Mouse (Mus musculus): ENCODE results near the gene Arid3c. TPM values are rescaled to one million over a fixed set of nuclear protein-coding genes. Genes with fewer than 3 reads are reported as not detected.

Gene Arid3c
- polyA plus RNA-seq, 1 experiment from 2014 or later: not detected

GRCm38 (mm10) chr4:41760288-41760721 lies 29.4 kb upstream of the Arid3c start:
- Histone ChIP-seq H3K4me2 (peak overlapping the region; percentile 64), H3K4me1 (peaks cover 46% of the 10 kb centered on the region), H3K9me3 (no peaks in the 10 kb centered on the region), H3K36me3 (0 out of 2 replicates have a peak, but pooled peaks cover 6% of the 10 kb centered on the region), H3K9ac (peak overlapping the region; percentile 51), H3K27ac (peak overlapping the region; percentile 90), H3K4me3 (peak overlapping the region; percentile 49), H3K27me3 (no peaks in the 10 kb centered on the region)
- WGBS: 0% methylated on average over 15 of the region's 15 CpGs
- peak; percentile 90 for ATAC-seq (ENCODE audit: borderline replicate concordance, extremely low read depth, low FRiP score, low TSS enrichment)

GRCm38 (mm10) chr4:41759656-41760287 lies 28.8 kb upstream of the Arid3c start:
- Histone ChIP-seq H3K27ac (peak overlapping the region; percentile 90), H3K9ac (peak overlapping the region; percentile 51), H3K4me1 (peaks cover 49% of the 10 kb centered on the region), H3K4me2 (peak overlapping the region; percentile 64), H3K27me3 (no peaks in the 10 kb centered on the region), H3K4me3 (peak overlapping the region; percentile 49), H3K36me3 (0 out of 2 replicates have a peak, but pooled peaks cover 6% of the 10 kb centered on the region), H3K9me3 (no peaks in the 10 kb centered on the region)
- ATAC-seq (ENCODE audit: borderline replicate concordance, extremely low read depth, low FRiP score, low TSS enrichment): no peak
- 20% methylated on average over 6 of the region's 6 CpGs for WGBS

GRCm38 (mm10) chr4:41759206-41759605 lies 28.3 kb upstream of the Arid3c start:
- no peaks in the 10 kb centered on the region for H3K9me3 ChIP-seq

GRCm38 (mm10) chr4:41758701-41759100 lies 27.8 kb upstream of the Arid3c start:
- no peak for ATAC-seq (ENCODE audit: borderline replicate concordance, extremely low read depth, low FRiP score, low TSS enrichment)
- Histone ChIP-seq H3K4me3 (no peak overlapping the region), H3K27ac (peak overlapping the region; percentile 90; the same call in 1 of the 2 replicates), H3K36me3 (0 out of 2 replicates have a peak, but pooled peaks cover 6% of the 10 kb centered on the region), H3K9me3 (no peaks in the 10 kb centered on the region), H3K4me1 (peaks cover 51% of the 10 kb centered on the region), H3K9ac (no peak overlapping the region), H3K27me3 (no peaks in the 10 kb centered on the region), H3K4me2 (no peak overlapping the region)
- 84% methylated on average over 4 of the region's 4 CpGs for WGBS

More at GRCm38 (mm10) chr4:41759206-41759605, 28.3 kb upstream of the Arid3c start:
- no peak for ATAC-seq (ENCODE audit: borderline replicate concordance, extremely low read depth, low FRiP score, low TSS enrichment)
- Histone ChIP-seq H3K27me3 (no peaks in the 10 kb centered on the region), H3K27ac (peak overlapping the region; percentile 90; the same call in 1 of the 2 replicates), H3K4me3 (no peak overlapping the region), H3K36me3 (0 out of 2 replicates have a peak, but pooled peaks cover 6% of the 10 kb centered on the region), H3K4me1 (peaks cover 51% of the 10 kb centered on the region), H3K4me2 (no peak overlapping the region), H3K9ac (no peak overlapping the region)
- 66% methylated on average over 9 of the region's 9 CpGs for WGBS

- Histone ChIP-seq H3K9ac (no peak overlapping the region), H3K27ac (no peak overlapping the region), H3K27me3 (no peaks in the 10 kb centered on the region), H3K36me3 (0 out of 2 replicates have a peak, but pooled peaks cover 6% of the 10 kb centered on the region), H3K4me3 (no peak overlapping the region), H3K4me1 (peaks cover 51% of the 10 kb centered on the region), H3K4me2 (no peak overlapping the region), H3K9me3 (no peaks in the 10 kb centered on the region)
- 69% methylated on average over 11 of the region's 11 CpGs for WGBS
- ATAC-seq (ENCODE audit: borderline replicate concordance, extremely low read depth, low FRiP score, low TSS enrichment): no peak
Observed at GRCm38 (mm10) chr4:41758021-41758420, 27.1 kb upstream of the Arid3c start.

- no peak for ATAC-seq (ENCODE audit: borderline replicate concordance, extremely low read depth, low FRiP score, low TSS enrichment)
- H3K4me2 ChIP-seq: no peak overlapping the region
- H3K4me1 ChIP-seq: peaks cover 45% of the 10 kb centered on the region
- WGBS: 90% methylated on average over 13 of the region's 13 CpGs
- no peak overlapping the region for H3K27ac ChIP-seq
- H3K9ac ChIP-seq: no peak overlapping the region
- no peak overlapping the region for H3K4me3 ChIP-seq
- 0 out of 2 replicates have a peak, but pooled peaks cover 6% of the 10 kb centered on the region for H3K36me3 ChIP-seq
- no peaks in the 10 kb centered on the region for H3K27me3 ChIP-seq
- no peaks in the 10 kb centered on the region for H3K9me3 ChIP-seq
Observed at GRCm38 (mm10) chr4:41757321-41757720, 26.4 kb upstream of the Arid3c start.

GRCm38 (mm10) chr4:41756440-41756839 lies 25.5 kb upstream of the Arid3c start:
- peaks cover 36% of the 10 kb centered on the region for H3K4me1 ChIP-seq
- peak overlapping the region; percentile 56 for H3K4me3 ChIP-seq
- 72% methylated on average over 8 of the region's 8 CpGs for WGBS
- H3K27me3 ChIP-seq: no peaks in the 10 kb centered on the region
- H3K4me2 ChIP-seq: peak overlapping the region; percentile 82
- H3K9ac ChIP-seq: peak overlapping the region; percentile 60
- ATAC-seq (ENCODE audit: borderline replicate concordance, extremely low read depth, low FRiP score, low TSS enrichment): no peak
- H3K36me3 ChIP-seq: 0 out of 2 replicates have a peak, but pooled peaks cover 6% of the 10 kb centered on the region
- H3K9me3 ChIP-seq: no peaks in the 10 kb centered on the region
- no peak overlapping the region for H3K27ac ChIP-seq

- WGBS: 0% methylated on average over 57 of the region's 57 CpGs
- Histone ChIP-seq H3K27ac (peak within 1 kb of the TSS; percentile 90), H3K4me1 (peaks cover 28% of the 10 kb centered on the region), H3K27me3 (no peaks in the 10 kb centered on the region), H3K4me3 (peak within 1 kb of the TSS; percentile 56), H3K9ac (peak within 1 kb of the TSS; percentile 60), H3K36me3 (0 out of 2 replicates have a peak, but pooled peaks cover 6% of the 10 kb centered on the region), H3K9me3 (no peaks in the 10 kb centered on the region), H3K4me2 (peak within 1 kb of the TSS; percentile 82)
- peak; percentile 57 for ATAC-seq (ENCODE audit: borderline replicate concordance, extremely low read depth, low FRiP score, low TSS enrichment)
Observed at GRCm38 (mm10) chr4:41755338-41756305, 24.7 kb upstream of the Arid3c start, which contains the start of gene Sigmar1. Sigmar1 (minus strand) TSS chr4:41756157.

- Histone ChIP-seq H3K9ac (peak within 1 kb of the TSS; percentile 60), H3K9me3 (no peaks in the 10 kb centered on the region), H3K27ac (peak within 1 kb of the TSS; percentile 90), H3K27me3 (no peaks in the 10 kb centered on the region), H3K36me3 (0 out of 2 replicates have a peak, but pooled peaks cover 6% of the 10 kb centered on the region), H3K4me1 (peaks cover 25% of the 10 kb centered on the region), H3K4me3 (peak within 1 kb of the TSS; percentile 56), H3K4me2 (peak within 1 kb of the TSS; percentile 82)
- ATAC-seq (ENCODE audit: borderline replicate concordance, extremely low read depth, low FRiP score, low TSS enrichment): peak; percentile 32; the same call in 1 of the 2 replicates
- WGBS: 10% methylated on average over 14 of the region's 14 CpGs
Observed at GRCm38 (mm10) chr4:41754797-41755337, 23.9 kb upstream of the Arid3c start, which contains the start of gene Galt. Galt (plus strand) TSS chr4:41755228.

GRCm38 (mm10) chr4:41745021-41745420 lies 14.1 kb upstream of the Arid3c start:
- Histone ChIP-seq H3K4me3 (no peak overlapping the region), H3K9ac (no peak overlapping the region), H3K4me2 (no peak overlapping the region), H3K36me3 (no peaks in the 10 kb centered on the region), H3K27ac (no peak overlapping the region), H3K27me3 (no peaks in the 10 kb centered on the region), H3K4me1 (peaks cover 11% of the 10 kb centered on the region), H3K9me3 (no peaks in the 10 kb centered on the region)
- WGBS: 74% methylated on average over 1 of the region's 1 CpGs
- no peak for ATAC-seq (ENCODE audit: borderline replicate concordance, extremely low read depth, low FRiP score, low TSS enrichment)

GRCm38 (mm10) chr4:41744131-41744530 lies 13.2 kb upstream of the Arid3c start:
- Histone ChIP-seq H3K4me1 (peaks cover 17% of the 10 kb centered on the region), H3K36me3 (0 out of 2 replicates have a peak, but pooled peaks cover 2% of the 10 kb centered on the region), H3K9me3 (no peaks in the 10 kb centered on the region), H3K4me2 (no peak overlapping the region), H3K4me3 (no peak overlapping the region), H3K27ac (no peak overlapping the region), H3K9ac (no peak overlapping the region), H3K27me3 (no peaks in the 10 kb centered on the region)
- no peak for ATAC-seq (ENCODE audit: borderline replicate concordance, extremely low read depth, low FRiP score, low TSS enrichment)
- WGBS: 58% methylated on average over 2 of the region's 2 CpGs
